Mouse (Mus musculus) gastrocnemius, postnatal 10 days (tissue): ENCODE measurements around the gene Mettl23. TPM values are rescaled to one million over a fixed set of nuclear protein-coding genes. Genes with fewer than 3 reads are reported as not detected.
"Not testable (repeated sequence)": the region's sequence is repeated elsewhere in the genome, so short reads cannot be mapped to it uniquely, and the experiment has no call there.

ENCODE experiments used
- DNase-seq: peaks from one replicate; pipeline ENCODE4 v3.0.0; 2021; ENCODE audit warnings: mixed read lengths
- total RNA-seq, 2 experiments: library from RNA; stranded (reverse); gene quantifications; 2 replicates each; pipeline ENCODE4 v1.2.3; 2021

Mettl23 gene
- total RNA-seq, 2 experiments from 2014 or later: 28.4 to 32.5 TPM

GRCm38 (mm10) chr11:116818722-116819121, 24.4 kb upstream of the Mettl23 start:
- no peak for DNase-seq

GRCm38 (mm10) chr11:116819932-116820593, 23.0 kb upstream of the Mettl23 start:
- DNase-seq: no peak

DNA sequence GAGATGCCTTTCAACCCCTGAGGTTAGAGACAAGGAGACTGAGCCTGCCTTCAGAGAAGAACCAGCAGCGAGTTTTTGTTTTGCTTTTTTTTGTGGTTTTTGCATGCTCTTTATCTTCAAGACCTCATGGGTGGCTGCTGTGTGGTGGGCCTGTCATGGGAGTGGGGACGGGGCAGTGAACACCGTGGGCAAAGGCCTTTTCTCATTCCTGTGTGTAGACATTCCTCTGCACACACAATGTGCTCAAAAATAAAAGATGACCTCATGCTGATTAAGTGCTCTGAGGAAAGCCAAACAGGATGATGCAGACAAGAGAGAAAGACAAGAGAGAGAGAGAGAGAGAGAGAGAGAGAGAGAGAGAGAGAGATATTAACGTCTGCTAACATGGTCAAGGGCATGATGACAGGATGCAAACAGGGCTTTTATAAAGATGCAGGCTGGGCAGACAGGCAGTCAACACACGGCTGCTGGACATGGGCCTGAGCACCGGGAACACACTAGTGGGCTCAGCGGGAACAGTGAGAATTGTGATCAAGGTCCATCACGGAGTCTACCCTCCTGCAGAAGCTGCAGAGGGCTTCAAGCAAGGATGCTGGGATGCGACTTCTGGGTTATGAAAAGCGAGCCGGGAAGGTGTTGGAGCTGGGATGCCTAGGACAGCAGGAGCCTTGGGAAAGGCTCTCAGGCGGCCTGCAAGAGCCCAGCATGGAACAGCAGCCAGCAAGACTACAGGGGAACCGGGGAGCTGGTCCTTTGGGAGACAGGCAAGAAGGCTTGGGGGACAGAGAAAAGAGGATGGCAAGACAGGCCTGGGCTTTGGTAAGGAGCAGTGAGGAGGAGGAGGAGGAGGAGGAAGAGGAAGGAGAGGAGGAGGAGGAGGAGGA, 21.8 kb upstream of the Mettl23 start:
- no peak for DNase-seq

DNA sequence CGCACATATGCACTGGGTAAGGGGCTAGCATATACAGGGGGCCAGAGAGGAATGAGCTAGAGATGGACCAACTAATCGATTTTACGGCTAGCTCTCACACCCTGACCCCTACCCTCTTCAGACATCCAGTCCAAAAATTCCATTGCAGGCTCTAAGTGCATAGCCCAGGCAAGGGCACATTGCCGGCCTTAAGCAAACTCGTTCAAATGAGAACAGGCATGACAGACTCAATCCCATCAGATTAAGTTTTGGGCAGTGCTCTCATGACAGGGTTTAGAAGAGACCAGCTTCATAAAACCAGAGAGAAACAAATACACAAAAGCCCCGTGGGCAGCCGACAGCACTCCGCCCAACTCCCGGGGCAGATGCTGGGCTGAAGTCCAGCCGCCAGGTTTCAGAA, 20.9 kb upstream of the Mettl23 start:
- DNase-seq: no peak

GRCm38 (mm10) chr11:116822626-116823025, 20.5 kb upstream of the Mettl23 start:
- no peak for DNase-seq

DNA sequence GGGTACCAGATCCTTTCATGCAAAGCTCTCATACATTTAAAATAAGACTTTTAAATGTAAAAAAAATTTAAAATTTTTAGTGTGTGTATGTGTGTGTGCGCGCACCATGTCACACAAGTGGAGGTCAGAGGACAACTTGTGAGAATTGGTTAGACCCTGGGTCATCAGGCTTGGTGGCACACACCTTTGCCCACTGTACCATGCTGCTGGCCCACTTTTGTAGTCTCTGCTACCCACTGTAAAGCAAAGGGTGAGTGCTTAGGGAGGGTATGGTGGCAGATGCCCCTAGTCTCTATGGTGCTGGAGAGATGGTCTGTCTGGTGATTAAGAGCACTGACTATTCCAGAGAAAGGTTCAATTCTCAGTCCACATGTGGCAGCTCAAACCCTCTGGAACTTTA, 19.8 kb upstream of the Mettl23 start:
- no peak for DNase-seq

DNA sequence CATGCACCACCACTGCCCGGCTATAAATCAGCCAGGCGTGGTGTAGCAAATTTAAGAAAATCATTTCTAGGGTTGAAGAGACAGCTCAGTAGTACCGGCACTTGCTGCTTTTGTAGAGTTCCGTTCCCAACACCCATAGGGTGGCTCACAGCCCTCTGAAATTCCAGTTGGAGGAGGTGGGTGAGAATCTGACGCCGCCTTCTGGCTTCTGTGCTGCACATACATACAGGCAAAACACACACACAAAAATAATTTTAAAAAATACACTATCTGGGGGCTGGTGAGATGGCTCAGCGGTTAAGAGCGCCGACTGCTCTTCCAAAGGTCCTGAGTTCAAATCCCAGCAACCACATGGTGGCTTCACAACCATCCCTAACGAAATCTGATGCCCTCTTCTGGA, 19.2 kb upstream of the Mettl23 start:
- not testable (repeated sequence) for DNase-seq

DNA sequence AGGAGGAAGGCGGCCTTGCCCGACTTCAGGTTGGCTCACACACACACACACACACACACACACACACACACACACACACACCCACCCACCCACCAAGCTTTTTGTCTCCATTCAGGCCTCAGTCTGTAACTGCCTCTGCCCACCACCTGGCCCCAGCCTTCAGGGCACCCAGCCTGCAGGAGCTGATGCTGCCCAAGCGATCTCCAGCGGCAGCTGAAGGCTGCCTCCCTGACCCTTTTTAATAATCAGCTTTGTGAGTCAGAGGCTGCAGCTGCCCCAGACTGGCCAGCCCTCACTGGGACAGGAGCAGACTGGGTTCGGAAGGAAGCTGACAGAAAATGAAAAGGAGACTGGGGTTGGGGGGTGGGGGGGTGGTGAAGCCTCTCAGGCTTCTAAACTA, 17.8 kb upstream of the Mettl23 start:
- no peak for DNase-seq

DNA sequence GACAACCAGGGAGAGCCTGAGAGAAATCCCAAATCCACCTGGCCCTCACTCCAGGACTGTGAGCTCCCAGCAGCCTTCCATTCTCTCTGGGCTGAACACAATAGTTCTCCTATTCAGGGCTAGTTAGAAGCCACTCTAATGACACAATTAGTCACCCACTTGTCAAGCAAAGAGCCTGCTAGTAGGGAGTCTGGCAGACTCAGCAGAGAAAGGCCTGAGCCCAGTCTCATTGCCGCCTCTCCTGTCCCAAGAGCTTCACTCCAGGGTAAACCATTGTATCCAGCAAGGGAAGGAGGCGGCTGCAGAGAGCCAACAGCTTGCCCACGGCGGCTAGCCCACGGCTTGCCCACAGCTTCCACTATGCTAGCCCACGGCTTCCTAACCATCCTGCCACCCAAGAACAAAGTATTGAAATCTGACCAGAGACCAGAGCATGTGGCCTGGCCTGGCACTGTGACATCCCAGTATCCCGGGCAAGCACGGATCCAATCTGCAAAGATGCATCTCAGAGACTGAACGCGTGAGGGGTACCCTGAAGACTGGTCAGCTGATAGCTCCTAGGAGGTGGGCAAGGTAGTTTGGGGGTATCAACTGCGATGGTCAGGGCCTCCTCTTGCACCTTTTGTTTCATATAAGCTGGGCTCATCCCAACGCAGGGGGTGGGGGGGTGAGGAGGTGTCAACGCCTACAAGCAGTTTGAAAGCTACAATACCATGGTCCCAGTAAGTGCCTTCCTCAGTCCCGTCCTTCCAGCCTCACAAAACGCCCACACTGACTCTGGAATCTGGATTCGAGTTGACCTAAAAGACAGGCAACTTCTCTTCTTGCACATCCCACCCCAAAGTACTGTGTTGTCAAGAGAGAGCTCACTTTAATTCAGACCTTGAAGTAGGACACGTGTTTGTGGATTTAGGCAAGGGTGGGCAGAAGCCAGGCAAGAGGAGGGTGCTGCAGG, 16.3 kb upstream of the Mettl23 start:
- DNase-seq: no peak

- DNase-seq: peak; percentile 92
Measured at GRCm38 (mm10) chr11:116827534-116828165, 15.4 kb upstream of the Mettl23 start, which contains the start of gene Mxra7. Gene Mxra7 (minus strand): TSS chr11:116828046.

- DNase-seq: no peak
Measured at GRCm38 (mm10) chr11:116832172-116832685, 10.8 kb upstream of the Mettl23 start.

DNA sequence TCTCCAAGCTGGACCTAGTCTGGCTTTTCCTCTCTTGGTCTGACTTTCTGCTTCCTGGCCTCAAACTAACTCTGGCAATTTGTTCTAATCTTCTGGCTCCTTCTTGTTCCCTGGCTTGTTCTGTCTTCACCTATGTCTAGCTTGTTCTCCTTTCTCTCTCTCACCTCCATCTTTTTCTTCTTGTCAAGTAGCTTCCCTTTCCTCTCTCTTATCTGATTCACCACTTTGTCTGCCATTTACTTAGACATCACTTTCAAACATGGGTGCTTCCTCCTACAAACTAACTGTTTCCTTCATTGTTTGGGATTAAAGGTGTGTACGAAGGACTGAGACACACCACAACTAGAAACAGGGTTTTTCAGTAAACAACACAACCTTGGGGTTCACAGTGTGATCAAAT, 8.1 kb upstream of the Mettl23 start:
- DNase-seq: no peak

DNA sequence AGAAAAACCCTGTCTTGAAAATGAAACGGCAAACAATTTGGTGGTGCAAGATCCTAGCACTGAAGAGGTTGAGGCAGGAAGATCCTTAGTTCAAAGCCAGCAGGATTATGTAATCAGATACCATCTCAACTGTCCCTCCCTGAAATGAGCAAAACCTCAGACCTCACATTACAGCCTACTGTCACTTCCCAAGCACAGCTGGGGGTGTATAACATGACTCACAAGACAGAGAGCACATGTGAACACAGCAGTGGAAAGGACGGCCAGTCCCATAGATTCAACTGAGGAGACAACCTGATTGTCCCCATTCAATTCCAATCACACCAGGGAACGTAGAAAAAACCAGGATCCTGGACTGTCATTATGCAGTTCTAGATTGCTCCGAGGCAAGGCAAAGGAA, 6.8 kb upstream of the Mettl23 start:
- no peak for DNase-seq

- no peak for DNase-seq
Measured at GRCm38 (mm10) chr11:116837441-116837840, 5.6 kb upstream of the Mettl23 start.

GRCm38 (mm10) chr11:116838936-116839335, 4.1 kb upstream of the Mettl23 start:
- DNase-seq: no peak

DNA sequence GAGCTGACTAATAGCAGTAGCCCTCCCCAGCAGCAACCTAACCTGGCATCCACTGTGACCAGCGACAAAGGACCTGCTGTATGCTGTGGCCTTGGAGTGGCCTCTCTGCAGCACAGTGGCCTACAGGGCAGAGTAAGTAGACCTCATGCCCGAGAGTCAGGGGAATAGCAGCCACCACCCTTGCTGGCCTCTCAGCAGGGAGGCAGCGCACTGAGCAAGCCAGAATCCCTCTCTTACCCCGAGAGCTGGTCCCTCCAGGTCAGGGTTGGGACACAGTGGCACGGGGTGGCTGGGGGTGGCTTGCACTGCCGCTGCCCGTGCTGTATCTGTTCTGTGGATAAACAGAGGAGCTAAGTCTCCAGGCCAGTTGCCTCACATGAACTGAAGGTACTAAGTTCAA, 3.5 kb upstream of the Mettl23 start:
- no peak for DNase-seq

GRCm38 (mm10) chr11:116840748-116841147, 2.3 kb upstream of the Mettl23 start:
- no peak for DNase-seq

GRCm38 (mm10) chr11:116842531-116843260, 382 bp upstream of the Mettl23 start:
- DNase-seq: peak; percentile 67

DNA sequence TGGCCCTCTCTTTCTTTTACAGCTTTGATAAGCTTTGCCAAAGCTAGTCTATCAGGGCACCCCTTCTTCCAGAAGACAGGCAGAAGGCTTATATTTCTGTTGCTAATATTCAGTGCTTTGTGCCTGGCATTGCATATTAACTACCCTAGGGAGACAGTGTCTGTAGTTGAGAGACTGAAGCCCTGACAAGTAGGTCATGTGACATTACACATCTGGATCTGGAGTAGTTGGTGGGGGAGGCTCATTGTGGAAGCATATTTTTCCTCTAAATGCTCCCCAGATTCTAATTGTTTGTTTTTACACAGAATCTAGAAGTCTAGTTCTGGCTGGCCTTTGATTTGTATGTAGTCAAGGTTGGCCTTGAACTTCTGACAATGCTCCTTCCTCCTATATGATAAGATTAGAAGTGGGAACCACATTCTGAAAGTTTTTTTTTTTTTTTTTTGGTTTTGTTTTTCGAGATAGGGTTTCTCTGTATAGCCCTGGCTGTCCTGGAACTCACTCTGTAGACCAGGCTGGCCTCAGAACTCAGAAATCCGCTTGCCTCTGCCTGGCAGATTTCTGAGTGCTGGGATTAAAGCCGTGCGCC, 3.6 kb downstream of the Mettl23 start:
- no peak for DNase-seq
